Mouse (Mus musculus): ENCODE results near the gene Nif3l1.

Nif3l1 gene

GRCm38 (mm10) chr1:58445143-58445722, at the start of gene Nif3l1, which contains the start of gene Ppil3:
Nif3l1 (plus strand) TSS chr1:58445151.
Ppil3 (minus strand) TSS chr1:58445486.
- in situ Hi-C loops (cut with MboI; ENCODE audit: low pct_unique_long_range_greater_than_20kb in 1 of 2, low sequenced_read_pairs in 2 of 2, unreplicated experiment in 1 of 2): no loop called here

GRCm38 (mm10) chr1:58395341-58395740, 49.6 kb upstream of the Nif3l1 start:
- in situ Hi-C loops (cut with MboI; ENCODE audit: low pct_unique_long_range_greater_than_20kb in 1 of 2, low sequenced_read_pairs in 2 of 2, unreplicated experiment in 1 of 2): no loop called here

GRCm38 (mm10) chr1:58396179-58396578, 48.8 kb upstream of the Nif3l1 start:
- in situ Hi-C loops (cut with MboI; ENCODE audit: low pct_unique_long_range_greater_than_20kb in 1 of 2, low sequenced_read_pairs in 2 of 2, unreplicated experiment in 1 of 2): no loop called here

- in situ Hi-C loops (cut with MboI; ENCODE audit: low pct_unique_long_range_greater_than_20kb in 1 of 2, low sequenced_read_pairs in 2 of 2, unreplicated experiment in 1 of 2): no loop called here
Measured at GRCm38 (mm10) chr1:58397731-58398130, 47.2 kb upstream of the Nif3l1 start.

DNA sequence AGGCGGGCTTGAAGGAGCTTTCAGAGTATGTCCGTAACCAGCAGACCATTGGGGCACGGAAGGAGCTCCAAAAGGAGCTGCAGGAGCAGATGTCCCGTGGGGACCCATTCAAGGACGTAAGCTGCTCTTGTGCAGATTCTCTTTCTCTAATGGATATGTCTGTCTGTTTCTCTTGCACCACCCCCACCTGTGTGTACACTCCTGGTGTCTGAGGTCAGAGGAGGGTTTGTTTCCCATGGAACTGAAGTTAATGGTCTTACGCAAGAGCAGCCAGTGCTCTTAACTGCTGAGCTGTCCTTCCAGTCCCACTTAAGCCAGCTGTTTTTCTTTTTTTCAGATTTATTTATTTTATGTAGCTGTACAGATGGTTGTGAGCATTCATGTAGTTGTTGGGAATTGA, 43.6 kb upstream of the Nif3l1 start:
- in situ Hi-C loops (cut with MboI; ENCODE audit: low pct_unique_long_range_greater_than_20kb in 1 of 2, low sequenced_read_pairs in 2 of 2, unreplicated experiment in 1 of 2): loop anchor here (25.0 kb wide), 2 partner anchors 389 to 1286 kb away; partner anchors contain the start of genes Kctd18 (in 1 of the 2) and Nop58 (in 1 of the 2)

DNA sequence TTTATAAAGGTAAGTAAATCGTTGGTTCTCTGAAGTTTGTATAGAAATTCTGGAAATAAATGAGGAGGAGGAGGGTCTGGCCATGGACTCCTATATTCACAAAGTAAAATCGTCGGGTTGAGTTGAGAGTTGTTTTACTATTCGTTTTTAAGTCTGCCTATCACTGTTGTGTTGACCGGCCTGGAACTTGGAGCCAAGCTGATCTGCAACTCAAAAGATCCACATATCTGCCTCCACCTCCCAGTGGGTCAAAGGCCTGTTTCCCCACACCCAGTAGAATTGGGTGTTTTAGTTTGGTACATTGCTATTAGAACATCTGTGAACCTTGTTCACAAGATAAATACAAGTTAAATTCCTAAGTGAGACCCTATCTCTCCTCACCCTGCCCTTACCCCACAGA, 41.2 kb upstream of the Nif3l1 start:
- in situ Hi-C loops (cut with MboI; ENCODE audit: low pct_unique_long_range_greater_than_20kb in 1 of 2, low sequenced_read_pairs in 2 of 2, unreplicated experiment in 1 of 2): loop anchor here (25.0 kb wide), 2 partner anchors 391 to 1284 kb away; partner anchors contain the start of genes Kctd18 (in 1 of the 2) and Nop58 (in 1 of the 2)

- in situ Hi-C loops (cut with MboI; ENCODE audit: low pct_unique_long_range_greater_than_20kb in 1 of 2, low sequenced_read_pairs in 2 of 2, unreplicated experiment in 1 of 2): loop anchor here (25.0 kb wide), 2 partner anchors 395 to 1280 kb away; partner anchors contain the start of genes Kctd18 (in 1 of the 2) and Nop58 (in 1 of the 2)
Measured at GRCm38 (mm10) chr1:58407321-58407720, 37.6 kb upstream of the Nif3l1 start.

DNA sequence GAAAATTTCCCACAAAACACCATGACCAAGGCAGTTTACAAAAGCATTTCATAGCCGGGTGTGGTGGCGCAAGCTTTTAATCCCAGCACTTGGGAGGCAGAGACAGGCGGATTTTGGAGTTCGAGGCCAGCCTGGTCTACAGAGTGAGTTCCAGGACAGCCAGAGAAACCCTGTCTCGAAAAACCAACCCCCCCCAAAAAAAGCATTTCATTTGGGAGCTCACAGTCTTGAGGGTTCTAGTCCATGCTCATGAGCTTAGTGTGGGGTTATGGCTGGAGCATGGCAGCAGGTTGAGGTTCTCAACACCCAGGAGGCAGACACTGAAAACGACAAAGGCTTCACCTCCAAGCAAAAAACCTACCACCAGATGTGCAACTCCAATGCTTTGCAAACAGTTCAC, 36.8 kb upstream of the Nif3l1 start:
- in situ Hi-C loops (cut with MboI; ENCODE audit: low pct_unique_long_range_greater_than_20kb in 1 of 2, low sequenced_read_pairs in 2 of 2, unreplicated experiment in 1 of 2): loop anchor here (25.0 kb wide), 2 partner anchors 396 to 1279 kb away; partner anchors contain the start of genes Kctd18 (in 1 of the 2) and Nop58 (in 1 of the 2)

DNA sequence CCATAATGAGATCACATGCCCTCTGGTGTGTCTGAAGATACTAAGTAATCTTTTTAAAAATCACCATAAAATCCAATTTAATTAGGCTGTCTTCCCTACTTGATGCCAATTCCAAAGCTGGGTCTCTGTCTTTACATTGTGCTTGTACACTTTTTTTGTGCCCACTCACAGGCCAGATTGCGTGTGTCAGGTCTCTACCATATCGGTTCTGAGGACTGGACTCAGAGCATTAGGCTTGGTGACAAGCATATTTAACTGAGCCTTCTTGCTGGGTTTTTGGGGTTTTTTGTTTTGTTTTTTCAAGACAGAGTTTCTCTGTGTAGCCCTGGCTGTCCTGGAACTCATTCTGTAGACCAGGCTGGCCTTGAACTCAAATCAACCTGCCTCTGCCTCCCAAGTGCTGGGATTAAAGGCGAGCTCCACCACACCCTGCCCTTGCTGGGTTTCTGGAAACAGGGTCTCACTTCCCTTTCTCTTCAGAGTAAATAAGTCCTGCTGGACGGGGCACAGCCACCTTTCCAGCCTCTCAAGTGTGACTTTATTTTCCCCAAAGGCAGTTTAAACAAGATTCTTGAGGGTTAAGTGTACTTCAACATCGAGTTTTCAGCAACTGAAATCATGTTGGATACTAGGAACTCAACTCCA, 35.3 kb upstream of the Nif3l1 start:
- in situ Hi-C loops (cut with MboI; ENCODE audit: low pct_unique_long_range_greater_than_20kb in 1 of 2, low sequenced_read_pairs in 2 of 2, unreplicated experiment in 1 of 2): loop anchor here (25.0 kb wide), 2 partner anchors 397 to 1278 kb away; partner anchors contain the start of genes Kctd18 (in 1 of the 2) and Nop58 (in 1 of the 2)

DNA sequence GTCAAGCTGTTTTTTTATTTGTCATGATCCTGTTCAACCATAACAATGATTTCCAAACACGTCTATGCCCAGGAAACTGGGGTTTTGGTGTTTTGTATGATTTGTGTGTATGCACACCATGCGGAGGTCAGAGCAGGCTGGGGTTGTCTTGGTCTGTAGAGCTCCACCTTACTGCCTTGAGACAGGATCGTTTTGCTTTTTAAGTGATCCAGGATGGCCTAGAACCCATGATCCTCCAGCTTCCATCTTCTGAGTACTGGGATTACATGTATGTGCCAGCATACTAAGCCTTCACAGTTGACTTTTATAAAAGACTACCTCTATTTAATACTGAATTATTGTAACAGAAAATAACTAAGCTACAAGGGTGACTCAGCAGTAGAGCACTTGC, 34.8 kb upstream of the Nif3l1 start:
- in situ Hi-C loops (cut with MboI; ENCODE audit: low pct_unique_long_range_greater_than_20kb in 1 of 2, low sequenced_read_pairs in 2 of 2, unreplicated experiment in 1 of 2): loop anchor here (25.0 kb wide), 2 partner anchors 398 to 1277 kb away; partner anchors contain the start of genes Kctd18 (in 1 of the 2) and Nop58 (in 1 of the 2)

- in situ Hi-C loops (cut with MboI; ENCODE audit: low pct_unique_long_range_greater_than_20kb in 1 of 2, low sequenced_read_pairs in 2 of 2, unreplicated experiment in 1 of 2): loop anchor here (25.0 kb wide), 2 partner anchors 398 to 1277 kb away; partner anchors contain the start of genes Kctd18 (in 1 of the 2) and Nop58 (in 1 of the 2)
Measured at GRCm38 (mm10) chr1:58410776-58411175, 34.2 kb upstream of the Nif3l1 start.

GRCm38 (mm10) chr1:58415442-58415841, 29.5 kb upstream of the Nif3l1 start:
- in situ Hi-C loops (cut with MboI; ENCODE audit: low pct_unique_long_range_greater_than_20kb in 1 of 2, low sequenced_read_pairs in 2 of 2, unreplicated experiment in 1 of 2): loop anchor here (25.0 kb wide), 2 partner anchors 403 to 1272 kb away; partner anchors contain the start of genes Kctd18 (in 1 of the 2) and Nop58 (in 1 of the 2)

GRCm38 (mm10) chr1:58416048-58416447, 28.9 kb upstream of the Nif3l1 start:
- in situ Hi-C loops (cut with MboI; ENCODE audit: low pct_unique_long_range_greater_than_20kb in 1 of 2, low sequenced_read_pairs in 2 of 2, unreplicated experiment in 1 of 2): loop anchor here (25.0 kb wide), 2 partner anchors 404 to 1271 kb away; partner anchors contain the start of genes Kctd18 (in 1 of the 2) and Nop58 (in 1 of the 2)

DNA sequence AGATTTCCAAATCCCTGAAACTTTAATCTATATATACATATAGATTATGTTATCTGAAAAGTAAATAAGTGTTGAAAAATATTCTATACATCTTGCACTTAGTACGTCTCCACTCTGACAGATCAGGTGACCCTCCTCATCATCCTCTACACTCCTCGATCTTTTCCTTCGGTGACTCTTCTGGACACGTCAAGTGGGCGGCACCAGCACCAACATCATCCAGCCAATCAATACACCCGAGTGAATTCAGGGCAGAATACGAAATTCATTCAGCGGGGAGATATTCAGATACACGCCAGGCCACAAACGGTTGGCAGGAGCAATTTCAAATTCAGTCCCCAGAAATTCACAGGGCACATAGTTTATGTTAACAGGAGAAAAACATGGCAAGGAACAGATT, 24.9 kb upstream of the Nif3l1 start:
- in situ Hi-C loops (cut with MboI; ENCODE audit: low pct_unique_long_range_greater_than_20kb in 1 of 2, low sequenced_read_pairs in 2 of 2, unreplicated experiment in 1 of 2): loop anchor here (25.0 kb wide), 2 partner anchors 408 to 1267 kb away; partner anchors contain the start of genes Kctd18 (in 1 of the 2) and Nop58 (in 1 of the 2)

- in situ Hi-C loops (cut with MboI; ENCODE audit: low pct_unique_long_range_greater_than_20kb in 1 of 2, low sequenced_read_pairs in 2 of 2, unreplicated experiment in 1 of 2): loop anchor here (25.0 kb wide), 2 partner anchors 409 to 1266 kb away; partner anchors contain the start of genes Kctd18 (in 1 of the 2) and Nop58 (in 1 of the 2)
Measured at GRCm38 (mm10) chr1:58420961-58421360, 24.0 kb upstream of the Nif3l1 start.

DNA sequence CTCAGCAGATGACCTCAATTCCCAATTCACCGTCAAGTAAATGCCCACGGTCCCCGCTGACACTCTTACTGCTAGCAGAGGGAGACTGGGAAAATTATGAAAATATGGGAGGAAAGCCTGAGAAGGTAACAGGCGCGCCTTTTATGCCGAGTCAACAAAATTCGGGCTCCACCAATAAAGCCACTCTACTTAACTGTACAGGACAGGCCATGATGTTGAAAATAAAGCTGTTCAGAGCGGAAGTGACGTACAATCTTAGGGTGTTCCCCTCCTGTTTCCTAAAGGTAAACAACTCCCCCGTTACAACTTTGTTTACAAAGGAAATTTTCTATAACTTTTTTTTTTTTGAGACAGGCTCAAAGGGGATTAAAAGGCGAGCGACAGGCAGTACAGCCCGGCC, 22.1 kb upstream of the Nif3l1 start:
- in situ Hi-C loops (cut with MboI; ENCODE audit: low pct_unique_long_range_greater_than_20kb in 1 of 2, low sequenced_read_pairs in 2 of 2, unreplicated experiment in 1 of 2): loop anchor here (25.0 kb wide), 2 partner anchors 411 to 1264 kb away; partner anchors contain the start of genes Kctd18 (in 1 of the 2) and Nop58 (in 1 of the 2)

GRCm38 (mm10) chr1:58423371-58424248, 21.3 kb upstream of the Nif3l1 start, which contains the start of gene Clk1:
Clk1 (minus strand) TSS chr1:58424066.
- in situ Hi-C loops (cut with MboI; ENCODE audit: low pct_unique_long_range_greater_than_20kb in 1 of 2, low sequenced_read_pairs in 2 of 2, unreplicated experiment in 1 of 2): loop anchor here (25.0 kb wide), 2 partner anchors 411 to 1264 kb away; partner anchors contain the start of genes Kctd18 (in 1 of the 2) and Nop58 (in 1 of the 2)

- in situ Hi-C loops (cut with MboI; ENCODE audit: low pct_unique_long_range_greater_than_20kb in 1 of 2, low sequenced_read_pairs in 2 of 2, unreplicated experiment in 1 of 2): loop anchor here (25.0 kb wide), 2 partner anchors 412 to 1263 kb away; partner anchors contain the start of genes Kctd18 (in 1 of the 2) and Nop58 (in 1 of the 2)
Measured at GRCm38 (mm10) chr1:58424551-58424950, 20.4 kb upstream of the Nif3l1 start.

All from mouse embryonic stem cell (cell line).